Mouse (Mus musculus): ENCODE data around the gene Rad21l. TPM values are rescaled to one million over a fixed set of nuclear protein-coding genes. Genes with fewer than 3 reads are reported as not detected.
A peak's percentile ranks its signal among the peaks of the same experiment; 100 is the strongest.

Rad21l gene
- polyA plus RNA-seq, 1 experiment from 2014 or later = not detected

DNA sequence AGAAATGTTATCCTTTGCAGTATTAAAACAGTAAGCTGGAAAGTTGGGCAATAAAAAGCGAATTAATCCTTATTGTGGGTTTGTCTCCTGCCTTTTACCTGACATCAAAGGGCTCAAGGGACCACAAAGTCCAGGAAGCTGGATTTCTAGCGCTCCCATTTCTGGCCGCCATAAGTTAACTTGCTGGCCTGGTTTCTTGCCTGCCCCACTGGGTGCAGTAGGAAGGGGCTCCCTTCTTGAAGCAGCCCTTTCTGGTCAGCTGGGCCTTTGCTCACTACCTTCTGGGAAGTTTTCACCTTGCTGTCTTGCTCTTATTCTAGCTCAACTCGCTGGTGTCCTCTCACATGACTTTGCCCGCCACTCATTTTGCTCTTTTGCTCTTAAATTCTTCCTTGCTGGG is 35.4 kb downstream of the Rad21l start:
- ATAC-seq (ENCODE audit: low FRiP score, low TSS enrichment) = no peak
- H3K4me2 ChIP-seq (ENCODE audit: low read length) = peak overlapping the region; percentile 72

DNA sequence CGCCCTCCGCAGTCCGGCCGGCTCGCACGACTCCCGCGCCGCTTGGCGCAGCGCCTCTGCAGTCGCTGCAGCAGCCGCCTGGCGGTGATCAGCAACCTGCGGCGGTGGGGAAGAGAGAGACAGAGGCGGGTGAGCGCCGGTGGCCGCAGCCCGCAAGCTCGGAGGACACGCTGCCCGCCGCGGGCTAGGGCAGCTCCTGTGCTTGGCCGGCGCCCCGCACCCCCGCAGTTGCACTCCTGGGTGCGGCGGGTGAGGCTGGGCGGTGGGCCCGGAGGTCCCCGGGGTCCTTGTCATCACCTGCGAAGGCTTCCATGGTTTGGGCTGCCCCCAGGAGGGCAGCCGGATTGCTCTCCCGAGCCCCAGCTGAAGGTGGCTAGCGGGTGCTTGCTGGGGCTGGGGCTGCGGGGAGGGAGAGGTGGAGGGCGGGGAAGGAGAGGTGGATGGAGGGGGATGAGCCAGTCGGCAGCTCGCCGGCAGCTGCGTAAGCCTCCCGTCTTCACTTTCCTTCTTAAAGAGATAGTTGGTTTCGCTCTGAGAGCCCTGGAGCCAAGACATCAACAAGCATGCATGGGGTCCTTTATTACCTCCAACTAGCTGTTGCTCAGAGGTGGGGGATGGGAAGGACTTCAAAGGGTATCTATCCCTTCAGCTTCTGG is 36.0 kb downstream of the Rad21l start, which contains the start of gene Snph:
Gene Snph (minus strand): TSS at position 435 of the 656 bp plus-strand sequence.
- Histone ChIP-seq H3K9me3 (ENCODE audit: control insufficient read depth, low read length) (no peaks in the 10 kb centered on the region), H3K27me3 (ENCODE audit: control insufficient read depth, insufficient read depth, low read length) (peaks cover 5% of the 10 kb centered on the region; the same call in 1 of the 2 replicates), H3K4me2 (ENCODE audit: low read length) (peak within 1 kb of the TSS; percentile 72), H3K9ac (replicated peaks; ENCODE audit: low read length) (peak within 1 kb of the TSS; percentile 64), H3K4me3 (replicated peaks; ENCODE audit: low read depth, low read length) (peak within 1 kb of the TSS; percentile 75), H3K4me1 (ENCODE audit: control insufficient read depth, insufficient read depth, low read length) (peaks cover 9% of the 10 kb centered on the region), H3K36me3 (ENCODE audit: control insufficient read depth, insufficient read depth, low read length) (no peaks in the 10 kb centered on the region), H3K27ac (replicated peaks; ENCODE audit: low read depth, low read length) (peak within 1 kb of the TSS; percentile 94)
- ATAC-seq (ENCODE audit: low FRiP score, low TSS enrichment) (peak; percentile 87), DNase-seq (peak; percentile 88)
- WGBS = under 1% methylated on average over 47 of the region's 47 CpGs

More for the DNA sequence above, 35.4 kb downstream of the Rad21l start:
- H3K9ac ChIP-seq (replicated peaks; ENCODE audit: low read length) = no peak overlapping the region
- peaks cover 5% of the 10 kb centered on the region; the same call in 1 of the 2 replicates for H3K27me3 ChIP-seq (ENCODE audit: control insufficient read depth, insufficient read depth, low read length)
- H3K4me1 ChIP-seq (ENCODE audit: control insufficient read depth, insufficient read depth, low read length) = peaks cover 9% of the 10 kb centered on the region
- peak; percentile 17 for DNase-seq
- H3K36me3 ChIP-seq (ENCODE audit: control insufficient read depth, insufficient read depth, low read length) = no peaks in the 10 kb centered on the region
- H3K4me3 ChIP-seq (replicated peaks; ENCODE audit: low read depth, low read length) = peak overlapping the region; percentile 75; the same call in 1 of the 2 replicates
- no peaks in the 10 kb centered on the region for H3K9me3 ChIP-seq (ENCODE audit: control insufficient read depth, low read length)
- 38% methylated on average over 5 of the region's 5 CpGs for WGBS
- no peak overlapping the region for H3K27ac ChIP-seq (replicated peaks; ENCODE audit: low read depth, low read length)

DNA sequence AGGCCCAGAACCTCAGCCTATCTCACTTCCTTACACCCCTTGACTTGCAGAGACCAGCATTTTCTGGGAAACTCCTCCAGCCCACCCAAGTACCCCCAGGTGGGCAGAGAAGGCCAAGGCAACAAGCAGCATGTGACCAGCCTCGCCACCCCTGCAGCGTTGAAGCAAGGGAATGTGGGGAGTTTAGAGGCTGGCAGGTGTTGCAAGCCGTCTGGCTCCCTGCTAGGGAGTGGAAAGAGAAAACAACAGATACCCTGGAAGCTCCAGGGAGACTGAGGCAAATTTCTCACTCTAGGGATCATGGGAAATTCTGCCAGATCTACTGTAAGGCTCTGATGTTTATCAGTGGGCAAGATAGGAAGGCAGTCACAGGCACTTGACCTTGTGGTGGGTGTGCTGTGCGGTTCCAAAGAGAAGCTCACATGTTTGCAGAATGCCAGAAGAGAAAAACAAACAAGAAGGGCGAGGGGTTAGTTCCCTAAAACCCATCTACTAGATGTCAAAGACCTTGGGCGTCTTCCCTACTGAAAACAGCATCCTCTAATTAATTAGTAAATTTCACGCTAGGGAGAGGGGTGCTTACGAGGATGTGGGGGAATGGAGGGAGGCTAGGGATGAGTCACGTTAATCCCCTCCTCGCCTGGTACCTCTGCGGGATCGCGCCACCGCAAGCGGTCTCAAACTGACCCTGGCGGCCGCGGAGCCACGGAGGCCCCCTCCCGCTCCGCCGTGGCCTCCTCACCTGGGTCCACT is 36.8 kb downstream of the Rad21l start:
- H3K9me3 ChIP-seq (ENCODE audit: control insufficient read depth, low read length) = no peaks in the 10 kb centered on the region
- H3K9ac ChIP-seq (replicated peaks; ENCODE audit: low read length) = peak overlapping the region; percentile 64
- ATAC-seq (ENCODE audit: low FRiP score, low TSS enrichment) (peak; percentile 14; the same call in 1 of the 2 replicates), DNase-seq (no peak)
- H3K4me1 ChIP-seq (ENCODE audit: control insufficient read depth, insufficient read depth, low read length) = peaks cover 9% of the 10 kb centered on the region
- H3K4me3 ChIP-seq (replicated peaks; ENCODE audit: low read depth, low read length) = peak overlapping the region; percentile 75
- H3K27ac ChIP-seq (replicated peaks; ENCODE audit: low read depth, low read length) = peak overlapping the region; percentile 94
- H3K4me2 ChIP-seq (ENCODE audit: low read length) = peak overlapping the region; percentile 72
- WGBS = 2% methylated on average over 22 of the region's 22 CpGs
- H3K36me3 ChIP-seq (ENCODE audit: control insufficient read depth, insufficient read depth, low read length) = no peaks in the 10 kb centered on the region
- peaks cover 5% of the 10 kb centered on the region; the same call in 1 of the 2 replicates for H3K27me3 ChIP-seq (ENCODE audit: control insufficient read depth, insufficient read depth, low read length)

DNA sequence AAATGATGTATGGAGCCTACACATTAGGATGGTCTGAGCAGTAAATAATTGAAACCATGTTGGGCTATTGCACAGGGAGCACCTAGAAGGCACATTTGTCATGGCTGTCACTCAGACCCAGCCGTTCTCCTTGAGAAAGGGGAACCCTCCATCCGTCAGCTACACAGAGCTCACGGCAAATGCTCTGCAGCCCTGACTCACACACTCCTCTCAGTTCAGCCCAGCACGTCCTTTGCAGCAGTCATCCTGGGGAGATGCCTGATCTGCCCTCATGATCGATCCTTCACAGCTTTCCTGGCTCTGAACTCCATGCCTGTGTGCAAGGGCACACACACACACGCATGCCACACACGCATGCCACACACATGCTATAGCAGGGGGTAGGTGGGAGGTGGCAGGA is 39.0 kb downstream of the Rad21l start:
- peaks cover 9% of the 10 kb centered on the region for H3K4me1 ChIP-seq (ENCODE audit: control insufficient read depth, insufficient read depth, low read length)
- H3K9me3 ChIP-seq (ENCODE audit: control insufficient read depth, low read length) = no peaks in the 10 kb centered on the region
- 55% methylated on average over 7 of the region's 7 CpGs for WGBS
- H3K36me3 ChIP-seq (ENCODE audit: control insufficient read depth, insufficient read depth, low read length) = no peaks in the 10 kb centered on the region
- ATAC-seq (ENCODE audit: low FRiP score, low TSS enrichment) (no peak), DNase-seq (no peak)
- H3K4me3 ChIP-seq (replicated peaks; ENCODE audit: low read depth, low read length) = no peak overlapping the region
- peaks cover 5% of the 10 kb centered on the region; the same call in 1 of the 2 replicates for H3K27me3 ChIP-seq (ENCODE audit: control insufficient read depth, insufficient read depth, low read length)
- H3K27ac ChIP-seq (replicated peaks; ENCODE audit: low read depth, low read length) = no peak overlapping the region
- no peak overlapping the region for H3K4me2 ChIP-seq (ENCODE audit: low read length)
- H3K9ac ChIP-seq (replicated peaks; ENCODE audit: low read length) = no peak overlapping the region

DNA sequence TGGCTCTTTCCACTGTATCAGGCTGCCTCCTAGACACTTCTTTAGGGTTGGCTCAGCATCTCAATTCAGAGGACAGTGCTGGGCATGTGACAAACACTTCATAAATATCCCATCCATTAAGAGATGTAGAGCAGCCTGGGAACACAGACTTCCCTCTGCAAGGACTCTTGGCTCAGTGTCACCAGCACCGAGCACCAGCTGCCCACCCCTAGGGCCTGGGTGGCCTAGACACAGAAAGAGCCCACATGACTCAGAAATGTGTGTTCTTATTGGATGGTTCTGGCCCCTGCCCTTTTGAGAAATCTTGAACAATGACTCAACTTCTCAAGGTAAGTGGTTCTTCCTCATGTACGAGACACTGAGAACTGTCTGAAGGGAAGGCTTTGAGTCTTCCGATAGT is 40.3 kb downstream of the Rad21l start:
- Histone ChIP-seq H3K4me1 (ENCODE audit: control insufficient read depth, insufficient read depth, low read length) (peaks cover 9% of the 10 kb centered on the region), H3K9me3 (ENCODE audit: control insufficient read depth, low read length) (no peaks in the 10 kb centered on the region), H3K9ac (replicated peaks; ENCODE audit: low read length) (no peak overlapping the region), H3K27ac (replicated peaks; ENCODE audit: low read depth, low read length) (no peak overlapping the region), H3K4me2 (ENCODE audit: low read length) (no peak overlapping the region), H3K36me3 (ENCODE audit: control insufficient read depth, insufficient read depth, low read length) (no peaks in the 10 kb centered on the region), H3K4me3 (replicated peaks; ENCODE audit: low read depth, low read length) (no peak overlapping the region), H3K27me3 (ENCODE audit: control insufficient read depth, insufficient read depth, low read length) (peaks cover 1% of the 10 kb centered on the region; the same call in 1 of the 2 replicates)
- DNase-seq = no peak
- ATAC-seq (ENCODE audit: low FRiP score, low TSS enrichment) = no peak
- WGBS = 95% methylated on average over 3 of the region's 3 CpGs

DNA sequence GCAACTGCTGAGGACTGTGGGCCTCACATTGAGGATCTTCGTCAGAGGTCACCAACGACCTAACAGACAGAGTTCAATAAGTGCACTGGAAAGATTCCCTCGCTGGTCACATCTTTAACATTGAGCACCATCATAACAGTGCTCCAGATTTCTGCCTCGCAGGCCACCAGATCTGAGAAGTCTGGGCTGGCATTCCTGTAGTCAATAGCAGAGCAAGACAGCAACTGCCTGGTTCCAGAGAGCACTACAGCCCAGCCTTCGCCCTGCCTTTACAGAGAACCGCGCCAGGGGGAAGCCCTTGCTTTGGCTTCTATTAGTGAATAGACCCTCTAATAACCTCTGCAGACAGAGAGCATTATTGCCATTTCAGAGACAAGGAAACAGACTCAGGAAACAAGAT is 42.0 kb downstream of the Rad21l start:
- H3K27me3 ChIP-seq (ENCODE audit: control insufficient read depth, insufficient read depth, low read length) = no peaks in the 10 kb centered on the region
- WGBS = 93% methylated on average over 7 of the region's 7 CpGs
- H3K4me2 ChIP-seq (ENCODE audit: low read length) = no peak overlapping the region
- H3K4me3 ChIP-seq (replicated peaks; ENCODE audit: low read depth, low read length) = no peak overlapping the region
- H3K27ac ChIP-seq (replicated peaks; ENCODE audit: low read depth, low read length) = no peak overlapping the region
- H3K9ac ChIP-seq (replicated peaks; ENCODE audit: low read length) = no peak overlapping the region
- ATAC-seq (ENCODE audit: low FRiP score, low TSS enrichment) (no peak), DNase-seq (no peak)
- H3K36me3 ChIP-seq (ENCODE audit: control insufficient read depth, insufficient read depth, low read length) = 0 out of 2 replicates have a peak, but pooled peaks cover 6% of the 10 kb centered on the region
- H3K4me1 ChIP-seq (ENCODE audit: control insufficient read depth, insufficient read depth, low read length) = peaks cover 8% of the 10 kb centered on the region
- H3K9me3 ChIP-seq (ENCODE audit: control insufficient read depth, low read length) = no peaks in the 10 kb centered on the region

DNA sequence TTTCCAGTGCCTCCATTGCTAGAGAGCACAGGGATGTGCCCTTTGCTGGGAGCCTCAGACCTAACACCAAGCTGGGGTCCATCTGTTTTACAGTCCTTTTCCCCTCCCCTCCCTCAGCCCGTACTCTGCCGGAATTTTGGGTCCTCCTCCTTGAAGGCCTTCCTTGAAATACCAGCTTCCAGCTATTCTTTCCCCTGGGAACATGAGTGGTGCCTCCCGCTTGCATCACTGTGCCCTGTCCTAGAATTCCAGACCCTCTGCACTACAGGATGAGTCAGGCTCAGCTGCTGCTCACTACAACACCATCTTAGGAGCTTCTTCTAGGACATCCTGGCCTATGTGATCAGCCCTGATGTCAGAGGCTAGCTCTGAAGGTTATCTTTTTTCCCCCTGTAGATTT is 44.6 kb downstream of the Rad21l start:
- H3K9ac ChIP-seq (replicated peaks; ENCODE audit: low read length) = no peak overlapping the region
- no peak overlapping the region for H3K27ac ChIP-seq (replicated peaks; ENCODE audit: low read depth, low read length)
- no peaks in the 10 kb centered on the region for H3K9me3 ChIP-seq (ENCODE audit: control insufficient read depth, low read length)
- no peaks in the 10 kb centered on the region for H3K4me1 ChIP-seq (ENCODE audit: control insufficient read depth, insufficient read depth, low read length)
- no peak overlapping the region for H3K4me2 ChIP-seq (ENCODE audit: low read length)
- WGBS = 71% methylated on average over 3 of the region's 3 CpGs
- H3K36me3 ChIP-seq (ENCODE audit: control insufficient read depth, insufficient read depth, low read length) = 0 out of 2 replicates have a peak, but pooled peaks cover 6% of the 10 kb centered on the region
- no peak for ATAC-seq (ENCODE audit: low FRiP score, low TSS enrichment)
- no peak for DNase-seq
- H3K27me3 ChIP-seq (ENCODE audit: control insufficient read depth, insufficient read depth, low read length) = no peaks in the 10 kb centered on the region
- no peak overlapping the region for H3K4me3 ChIP-seq (replicated peaks; ENCODE audit: low read depth, low read length)

DNA sequence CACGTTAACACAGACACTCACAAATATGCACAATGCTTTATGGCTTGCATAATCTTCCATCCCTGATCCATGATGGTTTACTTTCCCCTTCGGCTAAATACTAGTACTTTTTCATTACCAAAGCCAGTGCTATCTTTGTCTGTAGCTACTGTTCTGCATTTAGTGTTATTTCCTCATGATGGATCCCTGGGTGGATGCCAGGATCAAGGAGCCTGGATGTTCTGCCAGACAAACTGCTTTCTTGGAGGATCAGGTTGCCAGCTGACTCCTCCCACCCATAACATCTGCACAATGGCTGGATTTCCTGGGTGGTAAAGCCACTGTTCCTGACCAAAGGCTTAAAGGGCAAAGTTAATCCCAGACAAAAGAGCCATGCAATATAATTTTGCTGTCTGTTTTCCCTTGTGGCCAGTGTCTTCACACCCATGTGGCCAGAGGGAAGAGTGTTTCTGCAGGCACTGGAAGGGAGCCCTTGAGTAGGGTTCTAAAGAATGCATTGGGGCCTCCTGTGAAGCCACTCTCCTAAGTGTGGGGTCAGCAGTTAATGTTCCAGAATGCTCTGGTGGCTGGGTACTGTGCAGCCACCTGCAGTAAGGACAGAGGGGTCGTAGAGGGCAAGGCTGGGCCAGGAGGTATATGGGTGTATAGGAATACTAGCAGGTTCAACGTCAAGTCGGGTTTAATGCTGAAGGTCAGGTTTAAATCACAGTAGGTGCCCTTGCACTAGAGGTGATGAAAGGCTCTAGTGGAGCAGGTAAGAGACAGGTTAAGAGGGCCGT is 51.6 kb downstream of the Rad21l start:
- no peak overlapping the region for H3K27ac ChIP-seq (replicated peaks; ENCODE audit: low read depth, low read length)
- DNase-seq = no peak
- no peaks in the 10 kb centered on the region for H3K36me3 ChIP-seq (ENCODE audit: control insufficient read depth, insufficient read depth, low read length)
- no peaks in the 10 kb centered on the region for H3K4me1 ChIP-seq (ENCODE audit: control insufficient read depth, insufficient read depth, low read length)
- no peak overlapping the region for H3K4me3 ChIP-seq (replicated peaks; ENCODE audit: low read depth, low read length)
- no peak for ATAC-seq (ENCODE audit: low FRiP score, low TSS enrichment)
- no peaks in the 10 kb centered on the region for H3K27me3 ChIP-seq (ENCODE audit: control insufficient read depth, insufficient read depth, low read length)
- WGBS = 72% methylated on average over 6 of the region's 6 CpGs
- no peak overlapping the region for H3K4me2 ChIP-seq (ENCODE audit: low read length)
- H3K9me3 ChIP-seq (ENCODE audit: control insufficient read depth, low read length) = no peaks in the 10 kb centered on the region
- no peak overlapping the region for H3K9ac ChIP-seq (replicated peaks; ENCODE audit: low read length)

Data from midbrain, embryonic 14.5 days (tissue).